Mouse (Mus musculus) hindbrain, embryonic 11.5 days (tissue): ENCODE measurements at regions not wholly inside any gene's neighbourhood (a gene's known extent, or its start where the extent isn't known, plus 50 kb on each side); places are given as distances from the start of the nearest gene placed in this dataset.
A peak's percentile ranks its signal among the peaks of the same experiment; 100 is the strongest.

ENCODE experiments used
- ATAC-seq: fragments of 200-750 bp; cut with Nextera tagmentation; 2 replicates; pipeline ENCODE4 v1.8.0; 2017; ENCODE audit warnings: mild to moderate bottlenecking, moderate TSS enrichment, moderate library complexity; ENCODE audit not compliant: low FRiP score
- DNase-seq: peaks from one replicate; pipeline ENCODE4 v3.0.0-alpha.2; 2015; ENCODE audit warnings: low spot score
- H3K27ac ChIP-seq: fragments of 300-500 bp; sonication (generic); 2 replicates; pipeline ENCODE4 v1.5.1; 2014; ENCODE audit warnings: mild to moderate bottlenecking, low read depth, low read length
- H3K27me3 ChIP-seq: fragments of 300-500 bp; sonication (generic); 2 replicates; pipeline ENCODE4 v1.6.1; 2014; ENCODE audit warnings: mild to moderate bottlenecking, low read length, moderate library complexity, mixed read lengths; ENCODE audit not compliant: control insufficient read depth, insufficient read depth
- H3K36me3 ChIP-seq: fragments of 300-500 bp; sonication (generic); 2 replicates; pipeline ENCODE4 v1.6.1; 2014; ENCODE audit warnings: mild to moderate bottlenecking, low read length, moderate library complexity, mixed read lengths; ENCODE audit not compliant: control insufficient read depth, insufficient read depth
- H3K4me1 ChIP-seq: fragments of 300-500 bp; sonication (generic); replicated peaks from 2 replicates; pipeline ENCODE4 v1.6.1; 2014; ENCODE audit warnings: low read length, mixed read lengths; ENCODE audit not compliant: control insufficient read depth, insufficient read depth
- H3K4me2 ChIP-seq: fragments of 300-500 bp; sonication (generic); replicated peaks from 2 replicates; pipeline ENCODE4 v1.6.1; 2014; ENCODE audit warnings: mild to moderate bottlenecking, low read depth, low read length
- H3K4me3 ChIP-seq: fragments of 300-500 bp; sonication (generic); 2 replicates; pipeline ENCODE4 v1.5.1; 2014; ENCODE audit warnings: low read depth, low read length
- H3K9ac ChIP-seq: fragments of 300-500 bp; sonication (generic); 2 replicates; pipeline ENCODE4 v1.6.1; 2014; ENCODE audit warnings: low read depth, low read length
- H3K9me3 ChIP-seq: fragments of 300-500 bp; sonication (generic); 2 replicates; pipeline ENCODE4 v1.6.1; 2016; ENCODE audit warnings: low read length; ENCODE audit not compliant: control insufficient read depth
- WGBS: fragments of 180-500 bp; shearing (Covaris S2); extraction: QIAGEN DNeasy Blood & Tissue Kit; methylation state at CpG from one replicate; pipeline ENCODE4 v1.1.7; 2014; 5-methylcytosine and 5-hydroxymethylcytosine counted together

- H3K4me2 ChIP-seq = no peak overlapping the region
- H3K36me3 ChIP-seq = no peaks in the 10 kb centered on the region
- no peak overlapping the region for H3K9ac ChIP-seq
- H3K4me3 ChIP-seq = no peak overlapping the region
- 84% methylated on average over 5 of the region's 5 CpGs for WGBS
- no peak for ATAC-seq
- no peak overlapping the region for H3K27ac ChIP-seq
- no peaks in the 10 kb centered on the region for H3K9me3 ChIP-seq
- no peaks in the 10 kb centered on the region for H3K27me3 ChIP-seq
- no peak for DNase-seq
- no peaks in the 10 kb centered on the region for H3K4me1 ChIP-seq
Measured at GRCm38 (mm10) chr6:98787422-98787821, 444.9 kb upstream of the Gm765 start.

DNA sequence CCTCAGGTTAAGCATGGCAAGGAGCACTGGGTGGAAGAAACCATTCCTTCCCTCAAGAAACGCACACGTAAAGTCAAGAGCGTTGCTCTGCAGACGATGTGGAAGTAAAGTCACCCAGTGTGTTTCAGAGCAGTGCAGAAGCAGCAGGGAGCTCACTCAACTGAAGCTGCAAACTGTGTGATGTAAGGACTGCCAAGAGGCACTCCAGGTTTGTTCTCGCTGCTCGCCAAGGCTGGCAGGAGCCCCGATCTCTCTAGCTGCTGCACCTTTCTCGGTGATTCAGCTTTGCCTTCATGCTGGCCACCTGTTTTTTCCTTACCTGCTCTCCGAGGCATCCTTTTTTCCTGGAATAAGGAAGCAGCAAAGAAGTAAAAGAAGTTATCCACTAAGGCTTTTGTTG, 439.5 kb upstream of the Gm765 start:
- DNase-seq = no peak
- no peak overlapping the region for H3K27ac ChIP-seq

GRCm38 (mm10) chr6:98775780-98776179, 433.2 kb upstream of the Gm765 start:
- no peak overlapping the region for H3K4me2 ChIP-seq
- ATAC-seq = no peak
- WGBS = 96% methylated on average over 1 of the region's 1 CpGs
- H3K9me3 ChIP-seq = no peaks in the 10 kb centered on the region
- no peaks in the 10 kb centered on the region for H3K4me1 ChIP-seq
- H3K36me3 ChIP-seq = no peaks in the 10 kb centered on the region
- H3K27me3 ChIP-seq = no peaks in the 10 kb centered on the region
- DNase-seq = no peak
- no peak overlapping the region for H3K27ac ChIP-seq
- no peak overlapping the region for H3K4me3 ChIP-seq
- H3K9ac ChIP-seq = no peak overlapping the region

More for the DNA sequence above, 439.5 kb upstream of the Gm765 start:
- H3K9ac ChIP-seq = no peak overlapping the region
- no peak overlapping the region for H3K4me3 ChIP-seq
- H3K9me3 ChIP-seq = no peaks in the 10 kb centered on the region
- H3K4me1 ChIP-seq = no peaks in the 10 kb centered on the region
- no peaks in the 10 kb centered on the region for H3K36me3 ChIP-seq
- no peak overlapping the region for H3K4me2 ChIP-seq
- ATAC-seq = no peak
- H3K27me3 ChIP-seq = no peaks in the 10 kb centered on the region
- WGBS = 90% methylated on average over 9 of the region's 9 CpGs

DNA sequence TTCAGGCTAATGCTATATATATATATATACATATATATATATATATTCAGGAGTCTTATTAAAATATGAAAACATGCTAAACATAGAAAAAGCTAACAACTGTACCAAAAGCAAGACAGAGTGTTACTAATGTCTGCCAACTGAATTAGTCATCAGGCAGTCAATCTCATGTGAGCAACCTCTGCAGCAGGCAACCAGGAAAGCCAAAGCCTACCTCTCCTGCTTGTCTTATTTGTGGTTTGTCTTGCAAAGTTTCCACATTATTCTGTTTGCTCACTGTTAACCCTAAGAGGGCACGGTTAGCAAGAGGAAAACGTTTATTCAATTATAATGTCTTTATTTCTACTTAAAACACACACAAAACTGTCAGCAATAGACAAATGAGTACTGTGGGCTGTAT, 427.4 kb upstream of the Gm765 start:
- Histone ChIP-seq H3K4me2 (no peak overlapping the region), H3K27ac (no peak overlapping the region), H3K9ac (no peak overlapping the region), H3K4me1 (no peaks in the 10 kb centered on the region), H3K9me3 (no peaks in the 10 kb centered on the region), H3K36me3 (no peaks in the 10 kb centered on the region), H3K27me3 (no peaks in the 10 kb centered on the region), H3K4me3 (no peak overlapping the region)
- WGBS = 81% methylated on average over 2 of the region's 2 CpGs
- DNase-seq (no peak), ATAC-seq (no peak)

- no peak overlapping the region for H3K27ac ChIP-seq
- H3K27me3 ChIP-seq = no peaks in the 10 kb centered on the region
- WGBS = 92% methylated on average over 6 of the region's 6 CpGs
- H3K9ac ChIP-seq = no peak overlapping the region
- H3K36me3 ChIP-seq = no peaks in the 10 kb centered on the region
- ATAC-seq (no peak), DNase-seq (no peak)
- no peaks in the 10 kb centered on the region for H3K9me3 ChIP-seq
- no peak overlapping the region for H3K4me2 ChIP-seq
- H3K4me1 ChIP-seq = no peaks in the 10 kb centered on the region
- H3K4me3 ChIP-seq = no peak overlapping the region
Measured at GRCm38 (mm10) chr6:98769322-98769721, 426.8 kb upstream of the Gm765 start.

DNA sequence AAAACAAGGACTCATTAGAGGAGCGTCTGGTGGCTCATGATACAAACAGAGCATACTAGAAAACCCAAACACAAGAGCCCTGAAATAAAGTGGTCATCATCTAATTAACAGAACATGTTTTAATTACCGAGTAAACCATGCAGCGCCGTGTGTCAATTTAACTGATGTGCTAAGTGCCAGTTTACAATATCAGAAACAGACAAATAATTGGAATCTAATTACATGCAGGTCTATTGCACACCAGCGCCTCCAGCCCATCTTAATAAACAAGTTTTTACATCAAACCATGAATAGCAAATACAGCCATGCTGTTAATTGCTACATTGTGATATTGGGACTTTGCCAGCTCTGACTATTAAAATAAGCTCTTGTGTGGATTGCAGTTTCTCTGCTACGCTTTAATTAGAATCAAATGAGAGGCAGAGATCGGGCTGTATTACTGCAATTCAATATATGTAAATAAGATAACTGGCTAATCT, 425.3 kb upstream of the Gm765 start:
- Histone ChIP-seq H3K27me3 (no peaks in the 10 kb centered on the region), H3K9ac (no peak overlapping the region), H3K9me3 (no peaks in the 10 kb centered on the region), H3K27ac (no peak overlapping the region), H3K4me2 (no peak overlapping the region), H3K36me3 (no peaks in the 10 kb centered on the region), H3K4me3 (no peak overlapping the region), H3K4me1 (no peaks in the 10 kb centered on the region)
- no peak for ATAC-seq
- 75% methylated on average over 7 of the region's 7 CpGs for WGBS
- DNase-seq = no peak

DNA sequence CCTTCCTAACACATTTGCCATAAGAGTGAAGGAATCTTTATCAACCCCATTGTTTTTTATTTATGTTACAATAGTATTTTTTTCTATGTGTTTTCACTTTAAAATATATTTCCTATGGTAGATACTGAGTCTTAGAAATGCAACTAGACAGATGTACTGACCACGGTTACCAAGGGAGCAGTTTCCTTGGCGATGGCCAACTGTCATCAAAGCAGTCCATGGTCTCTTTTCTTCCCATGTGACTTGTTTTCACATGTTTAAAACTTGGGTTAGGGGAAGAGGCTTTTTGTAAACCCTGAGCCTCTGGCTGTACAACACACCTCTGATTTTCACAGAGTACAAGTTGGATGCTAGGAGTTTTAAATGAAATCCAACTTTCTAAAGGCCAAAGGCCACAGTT, 411.9 kb upstream of the Gm765 start:
- Histone ChIP-seq H3K36me3 (no peaks in the 10 kb centered on the region), H3K4me3 (no peak overlapping the region), H3K9ac (no peak overlapping the region), H3K27me3 (no peaks in the 10 kb centered on the region), H3K4me1 (no peaks in the 10 kb centered on the region), H3K4me2 (no peak overlapping the region), H3K27ac (no peak overlapping the region), H3K9me3 (no peaks in the 10 kb centered on the region)
- WGBS = 79% methylated on average over 2 of the region's 2 CpGs
- DNase-seq (peak; percentile 19), ATAC-seq (no peak)

DNA sequence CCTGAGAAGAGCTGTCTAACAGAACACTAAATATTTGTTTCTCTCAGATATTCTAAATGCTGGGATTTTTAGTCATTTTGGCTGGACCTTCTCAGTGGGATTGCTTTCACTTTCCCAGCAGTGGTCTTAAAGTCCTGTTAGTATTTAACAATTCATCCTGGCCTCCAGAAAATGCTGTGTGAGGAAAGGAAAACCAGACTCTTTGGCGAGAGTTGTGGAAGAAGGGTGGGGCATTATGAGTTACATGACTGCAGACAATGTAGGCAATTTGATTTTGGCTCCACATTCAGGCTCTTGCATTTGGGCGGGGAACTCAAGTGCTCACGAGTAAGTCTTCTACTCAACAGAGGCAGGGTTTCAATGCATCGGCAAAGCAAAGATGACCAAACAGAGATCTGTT, 406.1 kb upstream of the Gm765 start:
- Histone ChIP-seq H3K9me3 (no peaks in the 10 kb centered on the region), H3K4me2 (no peak overlapping the region), H3K36me3 (no peaks in the 10 kb centered on the region), H3K27ac (no peak overlapping the region), H3K27me3 (no peaks in the 10 kb centered on the region), H3K4me1 (no peaks in the 10 kb centered on the region), H3K9ac (no peak overlapping the region), H3K4me3 (no peak overlapping the region)
- WGBS = 83% methylated on average over 4 of the region's 4 CpGs
- ATAC-seq = no peak
- DNase-seq = no peak

DNA sequence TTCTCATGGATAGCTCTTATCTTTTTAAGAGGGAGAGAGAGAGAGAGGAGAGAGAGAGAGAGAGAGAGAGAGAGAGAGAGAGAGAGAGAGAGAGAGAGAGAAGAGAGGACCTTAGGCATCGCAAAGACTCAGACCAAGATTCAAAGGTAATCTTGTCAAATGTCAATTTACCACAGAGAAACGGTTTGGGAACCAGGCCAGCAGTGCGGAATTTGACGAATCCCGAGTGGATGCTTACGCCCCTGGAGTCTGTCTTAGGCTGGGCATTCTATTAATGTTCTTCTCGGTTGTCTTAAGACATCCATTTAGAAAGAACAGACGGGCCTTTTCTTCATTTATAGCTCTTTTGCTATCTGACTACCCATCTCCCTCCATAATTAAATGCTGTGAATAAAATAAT, 404.4 kb upstream of the Gm765 start:
- Histone ChIP-seq H3K4me3 (no peak overlapping the region), H3K27me3 (no peaks in the 10 kb centered on the region), H3K4me2 (no peak overlapping the region), H3K9ac (no peak overlapping the region), H3K4me1 (no peaks in the 10 kb centered on the region), H3K27ac (no peak overlapping the region), H3K9me3 (no peaks in the 10 kb centered on the region), H3K36me3 (no peaks in the 10 kb centered on the region)
- WGBS = 78% methylated on average over 8 of the region's 8 CpGs
- DNase-seq = no peak
- no peak for ATAC-seq
